Mouse (Mus musculus) lung, postnatal 0 days (tissue): ENCODE measurements around the gene Hmcn1. TPM values are rescaled to one million over a fixed set of nuclear protein-coding genes. Genes with fewer than 3 reads are reported as not detected.

ENCODE experiments used
- ATAC-seq: fragments of 200-750 bp; cut with Nextera tagmentation; 2 replicates; pipeline ENCODE4 v1.8.0; 2017; ENCODE audit warnings: moderate library complexity
- DNase-seq: peaks from one replicate; pipeline ENCODE4 v3.0.0-alpha.2; 2016; ENCODE audit warnings: low spot score
- H3K27ac ChIP-seq: fragments of 300-500 bp; sonication (generic); 2 replicates; pipeline ENCODE4 v1.5.1; 2014; ENCODE audit warnings: antibody characterized with exemption, mild to moderate bottlenecking, low read length, mixed read lengths
- H3K27me3 ChIP-seq: fragments of 300-500 bp; sonication (generic); replicated peaks from 2 replicates; pipeline ENCODE4 v1.6.1; 2014; ENCODE audit warnings: low read length, mixed read lengths; ENCODE audit not compliant: insufficient read depth
- H3K36me3 ChIP-seq: fragments of 300-500 bp; sonication (generic); 2 replicates; pipeline ENCODE4 v1.6.1; 2014; ENCODE audit warnings: low read length, mixed read lengths; ENCODE audit not compliant: insufficient read depth
- H3K4me1 ChIP-seq: fragments of 300-500 bp; sonication (generic); 2 replicates; pipeline ENCODE4 v1.6.1; 2014; ENCODE audit warnings: antibody characterized with exemption, low read depth, low read length, mixed read lengths; ENCODE audit not compliant: insufficient read depth
- H3K4me2 ChIP-seq: fragments of 300-500 bp; sonication (generic); replicated peaks from 2 replicates; pipeline ENCODE4 v1.6.1; 2014; ENCODE audit warnings: low read depth, mild to moderate bottlenecking, low read length, moderate library complexity, mixed read lengths
- H3K4me3 ChIP-seq: fragments of 300-500 bp; sonication (generic); 2 replicates; pipeline ENCODE4 v1.5.1; 2014; ENCODE audit warnings: low read depth, low read length
- H3K9ac ChIP-seq: fragments of 300-500 bp; sonication (generic); replicated peaks from 2 replicates; pipeline ENCODE4 v1.6.1; 2014; ENCODE audit warnings: low read depth, mild to moderate bottlenecking
- H3K9me3 ChIP-seq: fragments of 300-500 bp; sonication (generic); 2 replicates; pipeline ENCODE4 v1.6.1; 2016; ENCODE audit warnings: low read length, mixed read lengths
- CTCF ChIP-seq: IDR thresholded peaks from 2 replicates; pipeline ENCODE4 v1.5.1; 2016; ENCODE audit warnings: antibody characterized with exemption, mild to moderate bottlenecking
- EP300 ChIP-seq: IDR thresholded peaks from 2 replicates; pipeline ENCODE4 v1.6.1; 2016; ENCODE audit warnings: antibody characterized with exemption, mild to moderate bottlenecking, control low read depth
- WGBS: fragments of 180-500 bp; shearing (Covaris S2); extraction: QIAGEN DNeasy Blood & Tissue Kit; methylation state at CpG from one replicate; pipeline ENCODE4 v1.1.7; 2014; 5-methylcytosine and 5-hydroxymethylcytosine counted together
- polyA plus RNA-seq: library from polyadenylated mRNA; unstranded; fragments of >200 nt; fragmentation: Nextera tagmentation; extraction: Ambion mirVana; gene quantifications from 2 replicates; pipeline ENCODE4 v1.2.1, GENCODE M21; 2015

Gene Hmcn1
- polyA plus RNA-seq, 1 experiment from 2014 or later, result 24.7 TPM

- 44% methylated on average over 19 of the region's 19 CpGs for WGBS
- no peak for TF ChIP-seq CTCF
- TF ChIP-seq EP300, result peak; percentile 61
Observed at GRCm38 (mm10) chr1:151025049-151025773, 32.0 kb upstream of the Hmcn1 start.

DNA sequence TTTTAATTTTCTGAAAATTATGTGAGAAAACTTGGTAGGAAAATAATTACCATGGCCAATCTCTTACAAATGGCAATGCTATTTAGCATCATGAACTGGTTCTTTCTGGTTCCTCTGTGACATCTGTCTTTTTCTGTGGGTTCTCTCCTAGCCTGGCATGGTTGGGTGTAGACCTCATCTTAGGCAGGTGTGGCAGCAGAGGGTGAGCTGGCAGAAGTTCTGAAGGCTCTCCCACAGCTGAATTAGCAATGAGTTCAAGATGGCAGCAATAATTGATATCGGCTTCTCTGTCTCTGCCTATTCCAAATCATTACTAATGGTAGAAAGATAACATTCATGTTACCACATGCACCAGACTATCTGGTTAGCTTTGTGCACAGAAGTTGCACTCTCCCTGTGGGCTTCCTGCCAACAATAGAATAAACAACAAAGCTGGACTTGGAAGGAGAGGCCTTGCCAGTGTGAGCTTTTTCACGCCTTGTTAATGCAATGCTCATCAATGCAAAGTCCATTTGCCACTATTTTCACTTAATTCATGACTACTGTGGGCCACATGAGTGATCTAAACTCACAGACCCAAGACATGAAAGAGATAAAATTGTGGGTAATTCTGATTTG lies 26.1 kb upstream of the Hmcn1 start:
- Histone ChIP-seq H3K9ac (no peak overlapping the region), H3K4me1 (no peaks in the 10 kb centered on the region), H3K4me2 (no peak overlapping the region), H3K4me3 (no peak overlapping the region), H3K36me3 (no peaks in the 10 kb centered on the region), H3K27ac (no peak overlapping the region), H3K9me3 (no peaks in the 10 kb centered on the region), H3K27me3 (no peaks in the 10 kb centered on the region)
- TF ChIP-seq EP300, result no peak
- no peak for TF ChIP-seq CTCF
- DNase-seq (no peak), ATAC-seq (no peak)
- 63% methylated on average over 2 of the region's 2 CpGs for WGBS

More at GRCm38 (mm10) chr1:151025049-151025773, 32.0 kb upstream of the Hmcn1 start:
- H3K4me2 ChIP-seq, result peak overlapping the region; percentile 20
- peak overlapping the region; percentile 14; the same call in 1 of the 2 replicates for H3K4me3 ChIP-seq
- DNase-seq (peak; percentile 70), ATAC-seq (peak; percentile 43)
- H3K27ac ChIP-seq, result peak overlapping the region; percentile 52; the same call in 1 of the 2 replicates
- no peaks in the 10 kb centered on the region for H3K27me3 ChIP-seq
- H3K36me3 ChIP-seq, result no peaks in the 10 kb centered on the region
- no peaks in the 10 kb centered on the region for H3K9me3 ChIP-seq
- H3K9ac ChIP-seq, result no peak overlapping the region
- H3K4me1 ChIP-seq, result no peaks in the 10 kb centered on the region

DNA sequence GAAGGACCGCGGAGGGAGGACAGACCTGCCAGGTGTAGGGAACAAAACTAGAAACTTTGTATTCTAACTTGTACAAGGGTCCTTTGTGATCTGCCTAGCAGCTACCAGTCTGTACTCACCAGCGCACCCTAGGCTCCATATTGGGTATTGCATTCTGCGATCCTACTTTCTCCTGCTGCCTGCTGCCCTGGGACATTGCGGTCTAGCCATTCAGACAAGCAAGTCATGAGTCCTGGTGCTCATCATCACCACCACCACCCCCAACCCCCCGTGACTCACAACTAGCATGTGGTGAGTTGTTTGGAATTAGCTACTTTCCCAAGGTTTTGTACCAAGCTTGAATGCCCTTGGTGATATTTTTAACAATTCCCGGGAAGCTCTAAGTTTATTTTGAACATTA lies 17.8 kb upstream of the Hmcn1 start:
- Histone ChIP-seq H3K4me2 (no peak overlapping the region), H3K9ac (no peak overlapping the region), H3K27ac (no peak overlapping the region), H3K9me3 (no peaks in the 10 kb centered on the region), H3K4me3 (no peak overlapping the region), H3K4me1 (no peaks in the 10 kb centered on the region), H3K36me3 (no peaks in the 10 kb centered on the region), H3K27me3 (no peaks in the 10 kb centered on the region)
- WGBS, result 22% methylated on average over 7 of the region's 7 CpGs
- TF ChIP-seq EP300 (no peak), CTCF (peak; percentile 86)
- DNase-seq (peak; percentile 76), ATAC-seq (no peak)

GRCm38 (mm10) chr1:151009115-151009797 lies 16.0 kb upstream of the Hmcn1 start:
- H3K4me1 ChIP-seq, result no peaks in the 10 kb centered on the region
- TF ChIP-seq EP300 (no peak), CTCF (peak; percentile 91)
- no peaks in the 10 kb centered on the region for H3K36me3 ChIP-seq
- peak; percentile 83 for DNase-seq
- H3K9me3 ChIP-seq, result no peaks in the 10 kb centered on the region
- H3K4me2 ChIP-seq, result no peak overlapping the region
- no peaks in the 10 kb centered on the region for H3K27me3 ChIP-seq
- H3K9ac ChIP-seq, result no peak overlapping the region
- 31% methylated on average over 6 of the region's 6 CpGs for WGBS
- no peak overlapping the region for H3K4me3 ChIP-seq
- ATAC-seq, result no peak
- H3K27ac ChIP-seq, result no peak overlapping the region

GRCm38 (mm10) chr1:151007747-151008146 lies 14.5 kb upstream of the Hmcn1 start:
- Histone ChIP-seq H3K4me3 (no peak overlapping the region), H3K4me2 (no peak overlapping the region), H3K4me1 (no peaks in the 10 kb centered on the region), H3K36me3 (no peaks in the 10 kb centered on the region), H3K9ac (no peak overlapping the region), H3K27me3 (no peaks in the 10 kb centered on the region), H3K27ac (no peak overlapping the region), H3K9me3 (no peaks in the 10 kb centered on the region)
- DNase-seq (no peak), ATAC-seq (no peak)
- TF ChIP-seq CTCF (no peak), EP300 (no peak)
- 41% methylated on average over 4 of the region's 4 CpGs for WGBS

DNA sequence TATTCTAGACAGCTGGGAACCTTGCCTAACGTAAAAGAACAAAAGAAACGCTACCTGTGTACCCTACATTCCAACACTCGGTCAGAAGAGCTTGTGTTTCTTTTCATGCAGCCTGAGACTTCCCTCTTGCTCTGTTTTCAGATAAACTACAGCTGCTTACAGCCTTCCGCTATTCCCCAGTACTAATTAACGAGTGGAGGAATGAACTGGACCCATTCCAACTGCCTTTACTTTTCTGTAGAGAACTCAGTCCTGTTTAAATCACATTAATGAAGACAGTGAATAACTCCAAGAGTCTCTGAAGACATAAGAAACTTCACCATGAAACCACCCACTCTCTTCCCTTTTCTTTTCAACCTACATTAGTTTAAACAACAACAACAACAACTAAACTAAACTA lies 10.8 kb upstream of the Hmcn1 start:
- Histone ChIP-seq H3K36me3 (no peaks in the 10 kb centered on the region), H3K9ac (no peak overlapping the region), H3K27ac (no peak overlapping the region), H3K27me3 (no peaks in the 10 kb centered on the region), H3K4me2 (no peak overlapping the region), H3K4me3 (no peak overlapping the region), H3K9me3 (no peaks in the 10 kb centered on the region), H3K4me1 (no peaks in the 10 kb centered on the region)
- DNase-seq, result no peak
- WGBS, result 47% methylated on average over 5 of the region's 5 CpGs
- no peak for ATAC-seq
- TF ChIP-seq EP300 (no peak), CTCF (no peak)
